Mouse (Mus musculus) T-cell, adult 2 months (primary cell): Measurements from ENCODE around the gene Ehd1.

Source experiments
- DNase-seq: peaks from one replicate; pipeline ENCODE4 v3.0.0; 2022; ENCODE audit warnings: low spot score

The Ehd1 gene

GRCm38 (mm10) chr19:6334673-6335457, 58.3 kb downstream of the Ehd1 start, which contains the start of gene Men1:
Men1 (plus strand) TSS chr19:6334979.
- peak; percentile 88 for DNase-seq

- DNase-seq: no peak
Observed at GRCm38 (mm10) chr19:6335458-6335827, 58.9 kb downstream of the Ehd1 start.

GRCm38 (mm10) chr19:6336920-6337319, 60.4 kb downstream of the Ehd1 start:
- no peak for DNase-seq

GRCm38 (mm10) chr19:6338171-6338570, 61.6 kb downstream of the Ehd1 start:
- no peak for DNase-seq

- DNase-seq: no peak
Observed at GRCm38 (mm10) chr19:6338716-6339115, 62.2 kb downstream of the Ehd1 start.

GRCm38 (mm10) chr19:6339191-6339590, 62.7 kb downstream of the Ehd1 start:
- no peak for DNase-seq

GRCm38 (mm10) chr19:6339890-6340504, 63.5 kb downstream of the Ehd1 start:
- DNase-seq: peak; percentile 89

- peak; percentile 88 for DNase-seq
Observed at GRCm38 (mm10) chr19:6340524-6341452, 64.3 kb downstream of the Ehd1 start, which contains the start of gene Map4k2. Map4k2 (plus strand) TSS chr19:6341135.

- DNase-seq: peak; percentile 41
Observed at GRCm38 (mm10) chr19:6341453-6342077, 65.0 kb downstream of the Ehd1 start.

GRCm38 (mm10) chr19:6342276-6342933, 65.9 kb downstream of the Ehd1 start:
- no peak for DNase-seq

- DNase-seq: no peak
Observed at GRCm38 (mm10) chr19:6343066-6343925, 66.8 kb downstream of the Ehd1 start.

- DNase-seq: no peak
Observed at GRCm38 (mm10) chr19:6343996-6344395, 67.5 kb downstream of the Ehd1 start.

GRCm38 (mm10) chr19:6346023-6346422, 69.5 kb downstream of the Ehd1 start:
- DNase-seq: no peak

- DNase-seq: no peak
Observed at GRCm38 (mm10) chr19:6346661-6347060, 70.1 kb downstream of the Ehd1 start.

- DNase-seq: no peak
Observed at GRCm38 (mm10) chr19:6347615-6348014, 71.1 kb downstream of the Ehd1 start.

- no peak for DNase-seq
Observed at GRCm38 (mm10) chr19:6348717-6349116, 72.2 kb downstream of the Ehd1 start.

GRCm38 (mm10) chr19:6349215-6349983, 72.9 kb downstream of the Ehd1 start:
- DNase-seq: no peak
